Mouse (Mus musculus): ENCODE results near the gene Dcdc2c.

DNA sequence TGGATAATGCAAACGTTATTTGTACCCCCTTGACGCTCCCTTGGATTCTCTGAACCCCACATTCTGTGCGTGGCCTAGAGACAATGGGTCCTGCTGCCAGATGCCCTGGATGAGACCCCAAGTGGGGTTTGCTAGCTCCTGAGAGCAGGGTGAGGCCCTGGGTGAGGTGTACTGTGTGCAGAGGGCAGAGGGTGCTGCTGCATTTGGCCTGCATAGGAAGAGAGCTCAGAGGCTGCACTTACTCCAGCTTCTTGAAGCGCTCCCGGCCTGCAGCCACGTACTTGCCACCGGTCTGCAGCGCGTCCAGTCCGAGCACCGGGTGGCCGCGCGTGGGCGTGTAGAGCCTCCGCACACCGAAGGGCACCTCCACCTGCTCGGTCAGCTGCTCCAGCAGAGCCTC lies 424 bp downstream of the Dcdc2c start:
- TF ChIP-seq CTCF (IDR thresholded peaks at IDR 0.05): no peak
- no peak for TF ChIP-seq POLR2A (IDR thresholded peaks at IDR 0.05; ENCODE audit: insufficient read depth, low read depth, low read length)
- no peak for TF ChIP-seq EP300 (IDR thresholded peaks at IDR 0.05; ENCODE audit: insufficient read depth, low read depth, low read length)
